8 mouse cellular contexts compared by ENCODE assay signal in the genomic region with DNA sequence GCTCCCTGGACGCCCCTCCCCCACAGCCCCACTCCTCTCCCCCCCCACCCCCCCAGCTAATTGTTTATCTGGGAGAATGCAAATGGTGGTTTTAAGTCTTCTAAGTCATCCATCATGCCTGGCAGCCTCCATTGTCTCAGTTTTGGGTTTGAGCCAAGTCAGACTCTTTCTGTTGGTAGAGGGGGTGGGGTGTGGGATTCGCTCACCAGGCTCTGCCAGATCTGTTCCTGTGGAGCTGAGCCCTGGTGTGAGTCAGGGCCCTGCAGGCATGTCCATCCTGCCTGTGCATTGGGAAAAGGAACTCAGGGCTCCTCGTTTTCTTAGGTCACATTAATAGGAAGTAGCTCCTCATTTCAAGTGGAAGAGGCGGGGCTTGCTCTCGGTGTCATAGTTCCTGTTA.
DNase-seq lines count a peak whose midpoint lies in the region; ATAC-seq and TF ChIP-seq lines count a peak whose summit lies in the region.

No protein-coding gene starts in this region.

- H3K4me3 ChIP-seq in E14TG2a.4 (replicated peaks; ENCODE audit: low read length): 0 out of 2 replicates have a peak overlapping the region, but pooled peaks have one; percentile 10
- H3K4me3 ChIP-seq in forebrain, embryonic 14.5 days (ENCODE audit: low read depth, low read length): no peak overlapping the region
- no peak overlapping the region for H3K4me3 ChIP-seq in hindbrain, postnatal 0 days (ENCODE audit: low read length)

- intact Hi-C loops in left cerebral cortex, postnatal 14 days (cut with DNase I): no loop called here

- peaks cover 6% of the 10 kb centered on the region for H3K36me3 ChIP-seq in E14TG2a.4 (ENCODE audit: insufficient read depth, low read length)
- H3K36me3 ChIP-seq in forebrain, embryonic 14.5 days (ENCODE audit: control insufficient read depth, insufficient read depth, low read length): no peaks in the 10 kb centered on the region
- no peaks in the 10 kb centered on the region for H3K36me3 ChIP-seq in hindbrain, postnatal 0 days (ENCODE audit: insufficient read depth, low read length)
- H3K36me3 ChIP-seq in splenic B cell, adult 2 months (ENCODE audit: control insufficient read depth, insufficient read depth, low read length, poor library complexity, severe bottlenecking): no peaks in the 10 kb centered on the region

- peak overlapping the region; percentile 39 for H3K4me2 ChIP-seq in forebrain, embryonic 14.5 days (ENCODE audit: low read length)
- peak overlapping the region; percentile 44 for H3K4me2 ChIP-seq in hindbrain, postnatal 0 days (ENCODE audit: low read depth, low read length)

- DNase-seq in adrenal gland, adult 8-10 months: peak; percentile 77
- peak; percentile 97 for DNase-seq in forebrain, embryonic 14.5 days (ENCODE audit: low spot score)
- DNase-seq in hindbrain, postnatal 0 days (ENCODE audit: low spot score): peak; percentile 86
- DNase-seq in left cerebral cortex, postnatal 14 days (ENCODE audit: low spot score in 2 of 2): peak; percentile 15 to 31
- peak; percentile 42 for DNase-seq in splenic B cell, adult 2 months (ENCODE audit: low read depth, low spot score)
- DNase-seq in gastrocnemius, adult 8-10 months (ENCODE audit: low spot score in 2 of 2): no peak

- H3K4me1 ChIP-seq in E14TG2a.4 (replicated peaks; ENCODE audit: low read depth, low read length): peaks cover 96% of the 10 kb centered on the region
- peaks cover 49% of the 10 kb centered on the region for H3K4me1 ChIP-seq in forebrain, embryonic 14.5 days (ENCODE audit: control insufficient read depth, insufficient read depth, low read length)
- H3K4me1 ChIP-seq in hindbrain, postnatal 0 days (ENCODE audit: insufficient read depth, low read length): peaks cover 20% of the 10 kb centered on the region

- TF ChIP-seq CTCF in E14TG2a.4 (conservative IDR thresholded peaks at IDR 0.05; ENCODE audit: low read length): no peak
- TF ChIP-seq CTCF in hindbrain, postnatal 0 days (IDR thresholded peaks at IDR 0.05; ENCODE audit: low read depth): no peak

- H3K9ac ChIP-seq in forebrain, embryonic 14.5 days (ENCODE audit: low read length): no peak overlapping the region
- H3K9ac ChIP-seq in hindbrain, postnatal 0 days (replicated peaks; ENCODE audit: low read length): no peak overlapping the region

- H3K27me3 ChIP-seq in E14TG2a.4 (ENCODE audit: insufficient read depth, low read length): no peaks in the 10 kb centered on the region
- no peaks in the 10 kb centered on the region for H3K27me3 ChIP-seq in forebrain, embryonic 14.5 days (replicated peaks; ENCODE audit: control insufficient read depth, insufficient read depth, low read length)
- H3K27me3 ChIP-seq in hindbrain, postnatal 0 days (ENCODE audit: insufficient read depth, low read length): no peaks in the 10 kb centered on the region
- no peaks in the 10 kb centered on the region for H3K27me3 ChIP-seq in splenic B cell, adult 2 months (ENCODE audit: control insufficient read depth, insufficient read depth, low read length, poor library complexity, severe bottlenecking)

- no peaks in the 10 kb centered on the region for H3K9me3 ChIP-seq in E14TG2a.4 (ENCODE audit: low read length)
- H3K9me3 ChIP-seq in forebrain, embryonic 14.5 days (replicated peaks; ENCODE audit: control insufficient read depth, low read length): no peaks in the 10 kb centered on the region
- no peaks in the 10 kb centered on the region for H3K9me3 ChIP-seq in hindbrain, postnatal 0 days (ENCODE audit: low read length)

- peak overlapping the region; percentile 59 for H3K27ac ChIP-seq in forebrain, embryonic 14.5 days (ENCODE audit: low read depth, low read length)
- peak overlapping the region; percentile 72 for H3K27ac ChIP-seq in hindbrain, postnatal 0 days

- ATAC-seq in forebrain, embryonic 14.5 days: peak; percentile 77
- peak; percentile 71 for ATAC-seq in hindbrain, postnatal 0 days
- ATAC-seq in megakaryocyte, adult 5-6 weeks (ENCODE audit: poor library complexity, severe bottlenecking): peak; percentile 56

- 0% methylated on average over 5 of the region's 5 CpGs for WGBS in forebrain, embryonic 14.5 days
- WGBS in hindbrain, postnatal 0 days: 5% methylated on average over 5 of the region's 5 CpGs

Comparison
In these comparisons a context has a peak if more than half of its experiments do, and no peak if none do; other contexts are left out.
1. DNase-seq: peak in adrenal gland, adult 8-10 months (single experiment), forebrain, embryonic 14.5 days (single experiment), hindbrain, postnatal 0 days (single experiment), left cerebral cortex, postnatal 14 days (2 of 2) and splenic B cell, adult 2 months (single experiment); none in gastrocnemius, adult 8-10 months (0 of 2).
2. Peak in every context shown above with its lines, with median percentiles within 50 percentile points of each other: ATAC-seq.